Mouse (Mus musculus): Measurements from ENCODE around the gene Oaf. TPM values are rescaled to one million over a fixed set of nuclear protein-coding genes. Genes with fewer than 3 reads are reported as not detected.

Gene Oaf
- polyA plus RNA-seq (2014; fragmentation: Illumina TruSeq; extraction: RNeasy Lipid Tissue Mini Kit (QIAGEN cat#74804); ENCODE audit: low read depth, low replicate concordance): 8.1 TPM

DNA sequence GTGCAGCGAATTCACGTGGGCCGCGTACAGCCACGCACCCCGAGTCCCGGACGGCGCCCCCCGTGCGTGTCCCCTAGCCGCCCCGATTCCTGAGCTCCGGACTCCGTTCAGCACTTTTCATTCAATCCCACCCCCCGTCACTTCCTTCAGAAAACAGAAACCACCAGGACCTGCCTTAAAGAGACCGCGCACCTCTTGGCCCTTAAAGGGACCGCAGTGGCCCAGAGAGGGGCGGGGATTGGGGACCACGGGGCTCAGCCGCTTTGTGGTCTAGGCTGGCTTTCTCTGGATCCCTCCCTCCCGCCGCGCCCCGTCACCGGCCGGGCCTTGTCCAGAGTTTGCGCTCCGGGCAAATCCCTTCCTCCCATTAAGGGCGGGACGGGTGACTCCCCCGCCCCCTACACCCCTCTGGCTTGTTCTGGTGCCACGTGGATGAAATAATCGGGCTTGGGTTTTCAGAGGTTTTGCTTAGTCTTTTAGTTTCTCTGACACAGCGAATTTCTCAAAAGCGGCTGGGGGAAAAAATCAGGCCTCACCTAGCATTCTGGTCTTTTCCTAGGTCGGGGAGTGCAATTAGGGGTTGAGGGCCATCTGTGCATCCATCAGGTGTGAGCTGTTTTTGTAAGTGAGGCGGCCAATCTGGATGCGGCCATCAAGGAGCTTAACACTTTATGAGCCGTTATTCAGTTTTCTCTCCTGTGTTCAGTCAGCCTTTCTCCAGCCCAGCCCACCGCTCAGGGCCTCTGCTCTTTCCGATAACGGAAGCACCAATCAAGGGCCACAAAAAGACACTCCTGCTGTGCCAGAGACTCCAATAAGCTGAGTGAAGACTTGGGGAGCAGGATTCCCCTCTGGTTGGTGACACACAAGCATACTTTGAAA, at the start of gene Oaf:
Oaf (minus strand) TSS at position 200 of the 882 bp plus-strand sequence.

DNA sequence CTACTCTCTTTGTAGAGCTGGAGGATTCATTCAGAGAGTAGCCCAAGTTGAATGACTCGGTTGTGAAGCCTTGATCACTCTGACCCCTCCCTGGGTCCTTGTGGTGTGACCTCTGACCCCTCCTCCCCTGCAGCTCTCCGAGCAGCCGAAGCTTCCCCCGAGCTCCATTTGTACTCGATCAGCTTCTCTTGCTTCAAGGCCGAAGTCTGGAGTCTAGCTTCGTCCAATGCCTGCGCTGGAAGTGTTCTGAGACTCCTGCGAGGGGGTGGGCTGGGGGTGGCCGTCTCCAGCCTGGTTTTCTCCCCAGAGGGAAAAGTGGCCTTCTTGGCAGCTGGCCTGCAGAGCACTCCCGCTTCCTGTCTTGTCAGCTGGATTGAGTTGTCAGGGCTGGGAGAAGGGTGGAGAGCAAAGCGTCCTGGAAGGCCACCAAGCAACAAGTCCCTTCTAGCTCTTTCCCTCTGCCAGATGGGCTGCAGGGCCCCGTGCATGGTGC, 29.5 kb downstream of the Oaf start, which contains the start of gene Pou2f3:
Pou2f3 (minus strand) TSS at position 180 of the 493 bp plus-strand sequence.

Other genes starting within 250 kb of the Oaf start
- gene Arhgef12, start 132.7 kb downstream of the Oaf start, polyA plus RNA-seq (2014; fragmentation: Illumina TruSeq; extraction: RNeasy Lipid Tissue Mini Kit (QIAGEN cat#74804); ENCODE audit: low read depth, low replicate concordance): 74.3 TPM
- 15.1 TPM for gene Tmem136, start 123.3 kb downstream of the Oaf start, polyA plus RNA-seq (2014; fragmentation: Illumina TruSeq; extraction: RNeasy Lipid Tissue Mini Kit (QIAGEN cat#74804); ENCODE audit: low read depth, low replicate concordance)
- 0.29 TPM for gene Pou2f3, start 29.5 kb downstream of the Oaf start, polyA plus RNA-seq (2014; fragmentation: Illumina TruSeq; extraction: RNeasy Lipid Tissue Mini Kit (QIAGEN cat#74804); ENCODE audit: low read depth, low replicate concordance)
- not detected for gene Trim29, start 70.9 kb upstream of the Oaf start, polyA plus RNA-seq (2014; fragmentation: Illumina TruSeq; extraction: RNeasy Lipid Tissue Mini Kit (QIAGEN cat#74804); ENCODE audit: low read depth, low replicate concordance)